Mouse (Mus musculus) cerebellum, postnatal 4 days (tissue): ENCODE results near the gene Sri.

ENCODE experiments used
- DNase-seq, 2 experiments: peaks; one replicate each; pipeline ENCODE4 v3.0.0; 2022; ENCODE audit warnings: low spot score in 2 of 2, mixed read lengths in 1 of 2

Sri gene

DNA sequence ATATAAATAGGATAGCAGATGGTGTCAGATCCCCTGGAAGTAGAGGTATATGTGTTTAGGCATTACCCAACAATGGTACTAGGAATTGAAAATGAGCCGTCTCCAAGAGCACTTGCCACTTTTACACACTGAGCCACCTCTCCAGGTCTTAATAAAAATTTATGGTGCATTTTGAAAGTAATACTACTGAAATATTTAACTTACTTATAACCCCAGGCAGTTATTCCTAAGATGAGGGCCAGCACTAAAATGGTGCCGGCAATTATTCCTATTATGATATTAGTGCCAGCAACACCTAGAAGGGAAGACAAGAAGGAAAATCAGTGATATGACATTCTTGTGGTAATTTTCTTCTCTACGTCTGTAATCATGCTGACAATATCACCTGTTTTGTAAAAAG is 65.8 kb downstream of the Sri start:
- no peak for DNase-seq

DNA sequence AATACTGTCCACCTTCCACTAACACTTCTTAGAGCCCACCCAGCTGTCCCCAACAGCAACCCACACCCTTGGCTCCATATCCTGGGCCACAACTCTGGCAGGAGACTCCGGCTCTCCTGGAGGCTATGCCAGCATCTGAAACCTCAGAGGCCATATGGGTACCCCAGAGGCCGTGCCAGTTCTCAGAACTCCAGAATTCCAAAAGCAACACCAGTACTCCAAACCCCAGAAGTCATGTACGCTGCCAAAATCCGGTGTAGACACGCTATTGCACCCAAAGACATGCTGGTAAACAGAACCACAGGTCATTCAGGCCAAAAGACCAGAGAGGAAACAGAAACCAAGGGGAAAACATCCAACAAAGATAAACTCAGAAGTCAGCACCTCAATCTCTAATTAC is 66.4 kb downstream of the Sri start:
- DNase-seq, result no peak

DNA sequence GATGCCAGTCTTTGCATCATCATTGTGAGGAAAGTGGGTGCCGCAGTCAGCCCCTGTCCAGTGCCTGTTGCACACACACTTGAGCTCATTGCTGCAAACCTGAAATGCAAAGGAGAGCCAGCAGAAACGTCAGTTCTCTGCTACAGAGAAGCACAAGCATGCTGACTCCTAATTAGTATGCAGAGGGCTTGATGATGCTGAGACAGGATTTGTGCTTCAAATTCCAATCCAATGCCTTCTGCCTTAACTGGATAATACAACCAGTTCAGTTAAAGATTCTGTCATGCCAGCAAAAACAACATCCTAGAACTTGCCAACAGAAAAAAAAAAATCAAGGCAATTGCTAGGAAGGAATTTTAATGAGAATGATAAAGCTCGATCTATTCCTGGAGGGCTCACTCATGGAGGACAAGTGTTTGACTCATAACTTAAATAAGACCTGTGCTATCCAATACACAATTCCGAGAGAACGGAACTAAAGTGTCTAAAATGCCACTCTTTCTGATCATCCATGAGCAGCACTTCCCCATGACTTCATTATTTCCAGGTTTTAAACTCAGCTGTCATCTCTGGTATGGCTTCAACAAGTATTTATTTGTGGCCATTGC is 70.8 kb downstream of the Sri start:
- DNase-seq, result no peak
